Mouse (Mus musculus): ENCODE measurements around the gene Aldh3a1.

Aldh3a1 gene

GRCm38 (mm10) chr11:61197935-61198334 is 9.4 kb upstream of the Aldh3a1 start:
- DNase-seq: no peak

- DNase-seq: no peak
These were observed 7.5 kb upstream of the Aldh3a1 start for GRCm38 (mm10) chr11:61199620-61200362.

- no peak for DNase-seq
These were observed 5.2 kb upstream of the Aldh3a1 start for GRCm38 (mm10) chr11:61202186-61202585.

GRCm38 (mm10) chr11:61202810-61203209 is 4.5 kb upstream of the Aldh3a1 start:
- no peak for DNase-seq

- no peak for DNase-seq
These were observed 2.0 kb upstream of the Aldh3a1 start for GRCm38 (mm10) chr11:61205167-61205950.

GRCm38 (mm10) chr11:61206136-61206535 is 1.2 kb upstream of the Aldh3a1 start:
- no peak for DNase-seq

GRCm38 (mm10) chr11:61208316-61208715 is 979 bp downstream of the Aldh3a1 start:
- DNase-seq: no peak

- peak; percentile 14 for DNase-seq
These were observed 4.8 kb downstream of the Aldh3a1 start for GRCm38 (mm10) chr11:61212102-61212501.

- no peak for DNase-seq
These were observed 8.6 kb downstream of the Aldh3a1 start for GRCm38 (mm10) chr11:61215936-61216335.

GRCm38 (mm10) chr11:61220156-61220881 is 13.0 kb downstream of the Aldh3a1 start:
- DNase-seq: no peak

GRCm38 (mm10) chr11:61222007-61222406 is 14.7 kb downstream of the Aldh3a1 start:
- no peak for DNase-seq

- DNase-seq: no peak
These were observed 15.8 kb downstream of the Aldh3a1 start for GRCm38 (mm10) chr11:61222971-61223745.

- DNase-seq: no peak
These were observed 17.0 kb downstream of the Aldh3a1 start for GRCm38 (mm10) chr11:61224234-61224744.

GRCm38 (mm10) chr11:61224907-61225306 is 17.6 kb downstream of the Aldh3a1 start:
- no peak for DNase-seq

GRCm38 (mm10) chr11:61225511-61225910 is 18.2 kb downstream of the Aldh3a1 start:
- DNase-seq: no peak

GRCm38 (mm10) chr11:61225941-61226412 is 18.6 kb downstream of the Aldh3a1 start:
- DNase-seq: no peak

- DNase-seq: no peak
These were observed 20.5 kb downstream of the Aldh3a1 start for GRCm38 (mm10) chr11:61227816-61228215.

GRCm38 (mm10) chr11:61228406-61228805 is 21.1 kb downstream of the Aldh3a1 start:
- no peak for DNase-seq

GRCm38 (mm10) chr11:61231329-61231728 is 24.0 kb downstream of the Aldh3a1 start:
- peak; percentile 51 for DNase-seq

GRCm38 (mm10) chr11:61234174-61234573 is 26.8 kb downstream of the Aldh3a1 start:
- peak; percentile 25 for DNase-seq

- no peak for DNase-seq
These were observed 28.7 kb downstream of the Aldh3a1 start for GRCm38 (mm10) chr11:61236015-61236414.

GRCm38 (mm10) chr11:61244406-61244805 is 37.1 kb downstream of the Aldh3a1 start:
- no peak for DNase-seq
